Mouse (Mus musculus): ENCODE measurements around the gene Ly6g6f. TPM values are rescaled to one million over a fixed set of nuclear protein-coding genes. Genes with fewer than 3 reads are reported as not detected.
"Not testable (repeated sequence)": the region's sequence is repeated elsewhere in the genome, so short reads cannot be mapped to it uniquely, and the experiment has no call there.

Ly6g6f gene
- polyA plus RNA-seq, 1 experiment from 2014 or later, result 0.62 TPM

GRCm38 (mm10) chr17:35124261-35124896 lies 39.0 kb upstream of the Ly6g6f start:
- not testable (repeated sequence) for H3K9ac ChIP-seq; H3K4me3 ChIP-seq; H3K27me3 ChIP-seq; ATAC-seq (ENCODE audit: low FRiP score); H3K9me3 ChIP-seq (replicated peaks); H3K4me2 ChIP-seq (replicated peaks); H3K27ac ChIP-seq
- H3K4me1 ChIP-seq, result peaks cover 47% of the 10 kb centered on the region
- WGBS, result 90% methylated on average over 12 of the region's 12 CpGs
- H3K36me3 ChIP-seq, result peaks cover 22% of the 10 kb centered on the region; the same call in 1 of the 2 replicates

- not testable (repeated sequence) for H3K27ac ChIP-seq; H3K9ac ChIP-seq; H3K9me3 ChIP-seq (replicated peaks); H3K4me2 ChIP-seq (replicated peaks); H3K27me3 ChIP-seq; H3K4me3 ChIP-seq; ATAC-seq (ENCODE audit: low FRiP score)
- Histone ChIP-seq H3K4me1 (peaks cover 40% of the 10 kb centered on the region), H3K36me3 (peaks cover 27% of the 10 kb centered on the region)
- WGBS, result 92% methylated on average over 9 of the region's 9 CpGs
Measured at GRCm38 (mm10) chr17:35123287-35123686, 37.9 kb upstream of the Ly6g6f start.

GRCm38 (mm10) chr17:35121871-35122303 lies 36.5 kb upstream of the Ly6g6f start, which contains the start of gene Csnk2b:
Csnk2b (minus strand) TSS chr17:35122053.
- peak; percentile 17; the same call in 1 of the 2 replicates for ATAC-seq (ENCODE audit: low FRiP score)
- Histone ChIP-seq H3K4me2 (replicated peaks) (peak within 1 kb of the TSS; percentile 97), H3K27ac (peak within 1 kb of the TSS; percentile 91), H3K9me3 (replicated peaks) (no peaks in the 10 kb centered on the region), H3K9ac (peak within 1 kb of the TSS; percentile 88), H3K27me3 (no peaks in the 10 kb centered on the region), H3K4me1 (peaks cover 30% of the 10 kb centered on the region), H3K4me3 (peak within 1 kb of the TSS; percentile 74), H3K36me3 (peaks cover 34% of the 10 kb centered on the region)
- WGBS, result under 1% methylated on average over 19 of the region's 19 CpGs

GRCm38 (mm10) chr17:35121143-35121799 lies 35.9 kb upstream of the Ly6g6f start, which contains the start of gene Gpank1:
Gpank1 (plus strand) TSS chr17:35121455.
- H3K4me2 ChIP-seq (replicated peaks), result peak within 1 kb of the TSS; percentile 97
- no peaks in the 10 kb centered on the region for H3K27me3 ChIP-seq
- no peaks in the 10 kb centered on the region for H3K9me3 ChIP-seq (replicated peaks)
- WGBS, result under 1% methylated on average over 50 of the region's 50 CpGs
- H3K4me1 ChIP-seq, result peaks cover 25% of the 10 kb centered on the region
- H3K4me3 ChIP-seq, result peak within 1 kb of the TSS; percentile 74
- peaks cover 38% of the 10 kb centered on the region for H3K36me3 ChIP-seq
- ATAC-seq (ENCODE audit: low FRiP score), result peak; percentile 94
- H3K27ac ChIP-seq, result peak within 1 kb of the TSS; percentile 91
- H3K9ac ChIP-seq, result peak within 1 kb of the TSS; percentile 88

GRCm38 (mm10) chr17:35120745-35121142 lies 35.3 kb upstream of the Ly6g6f start:
- peaks cover 22% of the 10 kb centered on the region for H3K4me1 ChIP-seq
- H3K9me3 ChIP-seq (replicated peaks), result no peaks in the 10 kb centered on the region
- H3K4me2 ChIP-seq (replicated peaks), result peak overlapping the region; percentile 97
- H3K27ac ChIP-seq, result peak overlapping the region; percentile 64
- H3K36me3 ChIP-seq, result peaks cover 43% of the 10 kb centered on the region
- H3K27me3 ChIP-seq, result no peaks in the 10 kb centered on the region
- H3K4me3 ChIP-seq, result peak overlapping the region; percentile 74
- peak overlapping the region; percentile 88 for H3K9ac ChIP-seq
- ATAC-seq (ENCODE audit: low FRiP score), result no peak
- WGBS, result under 1% methylated on average over 33 of the region's 33 CpGs

- WGBS, result 86% methylated on average over 8 of the region's 8 CpGs
- Histone ChIP-seq H3K9me3 (replicated peaks) (no peaks in the 10 kb centered on the region), H3K4me3 (no peak within 1 kb of the TSS), H3K27me3 (no peaks in the 10 kb centered on the region), H3K27ac (no peak within 1 kb of the TSS), H3K9ac (no peak within 1 kb of the TSS), H3K36me3 (peaks cover 47% of the 10 kb centered on the region), H3K4me1 (peaks cover 7% of the 10 kb centered on the region), H3K4me2 (replicated peaks) (no peak within 1 kb of the TSS)
- no peak for ATAC-seq (ENCODE audit: low FRiP score)
Measured at GRCm38 (mm10) chr17:35115046-35116019, 29.9 kb upstream of the Ly6g6f start, which contains the start of gene Ly6g5b. Ly6g5b (minus strand) TSS chr17:35115428.

- 67% methylated on average over 9 of the region's 9 CpGs for WGBS
- no peaks in the 10 kb centered on the region for H3K4me1 ChIP-seq
- peaks cover 26% of the 10 kb centered on the region for H3K36me3 ChIP-seq
- no peaks in the 10 kb centered on the region for H3K27me3 ChIP-seq
- no peak overlapping the region for H3K4me2 ChIP-seq (replicated peaks)
- no peak overlapping the region for H3K27ac ChIP-seq
- no peak for ATAC-seq (ENCODE audit: low FRiP score)
- no peak overlapping the region for H3K9ac ChIP-seq
- no peaks in the 10 kb centered on the region for H3K9me3 ChIP-seq (replicated peaks)
- H3K4me3 ChIP-seq, result no peak overlapping the region
Measured at GRCm38 (mm10) chr17:35111774-35112173, 26.4 kb upstream of the Ly6g6f start.

GRCm38 (mm10) chr17:35108097-35108496 lies 22.7 kb upstream of the Ly6g6f start, which contains the start of gene Ly6g5c:
Ly6g5c (plus strand) TSS chr17:35108279.
- Histone ChIP-seq H3K9me3 (replicated peaks) (no peaks in the 10 kb centered on the region), H3K4me1 (peaks cover 4% of the 10 kb centered on the region; the same call in 1 of the 2 replicates)
- no peak for ATAC-seq (ENCODE audit: low FRiP score)

GRCm38 (mm10) chr17:35106522-35106921 lies 21.1 kb upstream of the Ly6g6f start:
- Histone ChIP-seq H3K9me3 (replicated peaks) (no peaks in the 10 kb centered on the region), H3K27ac (no peak overlapping the region), H3K4me3 (no peak overlapping the region), H3K4me1 (peaks cover 4% of the 10 kb centered on the region; the same call in 1 of the 2 replicates), H3K9ac (no peak overlapping the region; the same call in 1 of the 2 replicates), H3K4me2 (replicated peaks) (no peak overlapping the region), H3K27me3 (no peaks in the 10 kb centered on the region), H3K36me3 (peaks cover 25% of the 10 kb centered on the region)
- no peak for ATAC-seq (ENCODE audit: low FRiP score)
- WGBS, result 62% methylated on average over 3 of the region's 3 CpGs

More at GRCm38 (mm10) chr17:35108097-35108496, 22.7 kb upstream of the Ly6g6f start, which contains the start of gene Ly6g5c:
- no peak within 1 kb of the TSS for H3K4me3 ChIP-seq
- H3K27ac ChIP-seq, result no peak within 1 kb of the TSS
- no peaks in the 10 kb centered on the region for H3K27me3 ChIP-seq
- peaks cover 9% of the 10 kb centered on the region for H3K36me3 ChIP-seq
- 82% methylated on average over 6 of the region's 6 CpGs for WGBS
- no peak within 1 kb of the TSS for H3K9ac ChIP-seq
- H3K4me2 ChIP-seq (replicated peaks), result no peak within 1 kb of the TSS

- H3K4me2 ChIP-seq (replicated peaks), result peak overlapping the region; percentile 37
- no peak for ATAC-seq (ENCODE audit: low FRiP score)
- H3K4me3 ChIP-seq, result no peak overlapping the region
- peaks cover 4% of the 10 kb centered on the region; the same call in 1 of the 2 replicates for H3K4me1 ChIP-seq
- H3K36me3 ChIP-seq, result peaks cover 32% of the 10 kb centered on the region
- H3K9me3 ChIP-seq (replicated peaks), result no peaks in the 10 kb centered on the region
- no peak overlapping the region for H3K27ac ChIP-seq
- H3K27me3 ChIP-seq, result no peaks in the 10 kb centered on the region
- H3K9ac ChIP-seq, result peak overlapping the region; percentile 51
- 26% methylated on average over 13 of the region's 13 CpGs for WGBS
Measured at GRCm38 (mm10) chr17:35105740-35106389, 20.5 kb upstream of the Ly6g6f start.

- Histone ChIP-seq H3K27ac (no peak overlapping the region), H3K4me3 (no peak overlapping the region), H3K36me3 (peaks cover 43% of the 10 kb centered on the region), H3K27me3 (no peaks in the 10 kb centered on the region), H3K4me1 (peaks cover 4% of the 10 kb centered on the region; the same call in 1 of the 2 replicates), H3K4me2 (replicated peaks) (no peak overlapping the region), H3K9ac (no peak overlapping the region), H3K9me3 (replicated peaks) (no peaks in the 10 kb centered on the region)
- WGBS, result 78% methylated on average over 6 of the region's 6 CpGs
- ATAC-seq (ENCODE audit: low FRiP score), result no peak
Measured at GRCm38 (mm10) chr17:35104754-35105153, 19.3 kb upstream of the Ly6g6f start.

Data from hindbrain, embryonic 12.5 days (tissue).